Mouse (Mus musculus): Measurements from ENCODE around the gene Olfr1093. TPM values are rescaled to one million over a fixed set of nuclear protein-coding genes. Genes with fewer than 3 reads are reported as not detected.

The Olfr1093 gene
- total RNA-seq (2023), result not detected

GRCm38 (mm10) chr2:86782179-86782578, at the start of gene Olfr1093:
TSS of gene Olfr1093 (plus strand) at chr2:86782479.

GRCm38 (mm10) chr2:86733601-86734000, 48.7 kb upstream of the Olfr1093 start, which contains the start of gene Olfr1089:
TSS of gene Olfr1089 (minus strand) at chr2:86733701.

GRCm38 (mm10) chr2:86758893-86759292, 23.4 kb upstream of the Olfr1093 start, which contains the start of gene Olfr1090:
TSS of gene Olfr1090 (minus strand) at chr2:86758993.

GRCm38 (mm10) chr2:86809918-86810317, 27.6 kb downstream of the Olfr1093 start, which contains the start of gene Olfr141:
TSS of gene Olfr141 (minus strand) at chr2:86810018.

GRCm38 (mm10) chr2:86824363-86824762, 42.1 kb downstream of the Olfr1093 start, which contains the start of gene Olfr1094:
TSS of gene Olfr1094 (plus strand) at chr2:86824663.

Other genes with a start within 250 kb of the Olfr1093 start
- not detected for gene Olfr1079, start 240.0 kb upstream of the Olfr1093 start, total RNA-seq (2023)
- gene Olfr1080, start 224.2 kb upstream of the Olfr1093 start, total RNA-seq (2023), result not detected
- not detected for gene Olfr1082, start 183.5 kb upstream of the Olfr1093 start, total RNA-seq (2023)
- not detected for gene Olfr1084, start 142.8 kb upstream of the Olfr1093 start, total RNA-seq (2023)
- not detected for gene Olfr1085, start 120.5 kb upstream of the Olfr1093 start, total RNA-seq (2023)
- gene Olfr1086, start 102.4 kb upstream of the Olfr1093 start, total RNA-seq (2023), result not detected
- gene Olfr1087, start 84.1 kb upstream of the Olfr1093 start, total RNA-seq (2023), result not detected
- gene Olfr1089, start 48.8 kb upstream of the Olfr1093 start, total RNA-seq (2023), result not detected
- not detected for gene Olfr1090, start 23.5 kb upstream of the Olfr1093 start, total RNA-seq (2023)
- gene Olfr141, start 27.5 kb downstream of the Olfr1093 start, total RNA-seq (2023), result not detected
- not detected for gene Olfr1094, start 42.2 kb downstream of the Olfr1093 start, total RNA-seq (2023)
- gene Olfr1095, start 69.2 kb downstream of the Olfr1093 start, total RNA-seq (2023), result not detected
- gene Gm13723, start 92.3 kb downstream of the Olfr1093 start, total RNA-seq (2023), result not detected
- gene Olfr1097, start 109.7 kb downstream of the Olfr1093 start, total RNA-seq (2023), result not detected
- not detected for gene Olfr1098, start 142.1 kb downstream of the Olfr1093 start, total RNA-seq (2023)
- gene Olfr1099, start 178.2 kb downstream of the Olfr1093 start, total RNA-seq (2023), result not detected
- not detected for gene Olfr1100, start 197.5 kb downstream of the Olfr1093 start, total RNA-seq (2023)
- gene Olfr1101, start 208.7 kb downstream of the Olfr1093 start, total RNA-seq (2023), result not detected
- not detected for gene Olfr1102, start 215.9 kb downstream of the Olfr1093 start, total RNA-seq (2023)
- gene Olfr1104, start 244.6 kb downstream of the Olfr1093 start, total RNA-seq (2023), result not detected

Data from CD4-positive naive resting alpha-beta T cell, adult 57 days (primary cell).